Mouse (Mus musculus) CD8-positive naive resting alpha-beta T cell, adult 57 days (primary cell): Measurements from ENCODE around the gene Zfp473. TPM values are rescaled to one million over a fixed set of nuclear protein-coding genes. Genes with fewer than 3 reads are reported as not detected.

Experiments used
- total RNA-seq: library from RNA; stranded (reverse); gene quantifications from one replicate; pipeline ENCODE4 v1.2.4, GENCODE M21; 2023

Zfp473 gene
- 1.3 TPM for total RNA-seq

DNA sequence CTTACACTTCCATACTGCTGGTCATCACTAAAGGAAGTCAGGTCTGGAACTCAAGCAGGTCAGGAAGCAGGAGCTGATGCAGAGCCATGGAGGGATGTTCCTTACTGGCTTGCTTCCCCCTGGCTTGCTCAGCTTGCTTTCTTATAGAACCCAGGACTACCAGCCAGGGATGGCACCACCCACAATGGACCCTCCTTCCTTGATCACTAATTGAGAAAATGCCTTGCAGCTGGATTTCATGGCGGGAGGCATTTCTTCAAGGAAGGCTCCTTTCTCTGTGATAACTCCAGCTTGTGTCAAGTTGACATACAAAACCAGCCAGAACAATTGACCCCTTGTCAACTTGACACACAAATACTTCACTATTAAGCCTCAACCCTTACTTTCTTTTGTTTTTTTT, at the start of gene Zfp473:
Zfp473 (minus strand) TSS at position 101 of the 400 bp plus-strand sequence.

GRCm38 (mm10) chr7:44748101-44749044, 2.5 kb downstream of the Zfp473 start, which contains the start of gene Vrk3:
Gene Vrk3, plus strand, starts transcription at chr7:44748413.

DNA sequence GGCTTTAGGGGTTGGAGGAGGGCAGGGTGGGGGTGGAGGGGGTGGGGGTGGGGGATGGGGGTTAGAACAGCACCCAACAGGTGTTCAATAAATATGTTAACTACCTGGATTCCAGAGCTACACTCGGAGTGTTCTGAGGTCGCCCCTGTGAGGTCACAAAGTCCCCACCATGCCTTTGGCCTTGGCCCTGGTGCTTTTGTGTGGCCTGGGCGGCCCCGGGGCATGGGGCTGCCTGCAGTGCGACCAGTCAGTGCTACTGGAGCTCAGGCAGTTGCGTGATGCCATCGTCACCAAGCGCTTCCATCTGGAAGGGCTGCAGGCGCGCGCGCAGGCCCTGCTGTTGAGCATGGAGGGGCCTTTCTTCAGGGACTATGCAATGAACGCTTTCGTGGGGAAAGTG, 42.3 kb downstream of the Zfp473 start, which contains the start of gene Izumo2:
Izumo2 (plus strand) TSS at position 169 of the 400 bp plus-strand sequence.

Other genes with a start within 250 kb of the Zfp473 start
- 0.64 TPM for gene Mybpc2, start 226.4 kb downstream of the Zfp473 start, total RNA-seq
- gene Spib, start 219.0 kb downstream of the Zfp473 start, total RNA-seq = 27.7 TPM
- gene Pold1, start 202.2 kb downstream of the Zfp473 start, total RNA-seq = 57.8 TPM
- gene Nr1h2, start 197.1 kb downstream of the Zfp473 start, total RNA-seq = 263 TPM
- gene Napsa, start 178.7 kb downstream of the Zfp473 start, total RNA-seq = 37.0 TPM
- 3.1 TPM for gene Kcnc3, start 160.4 kb downstream of the Zfp473 start, total RNA-seq
- gene Myh14, start 80.2 kb downstream of the Zfp473 start, total RNA-seq = not detected
- not detected for gene Izumo2, start 42.3 kb downstream of the Zfp473 start, total RNA-seq
- gene Vrk3, start 2.6 kb downstream of the Zfp473 start, total RNA-seq = 74.9 TPM
- 45.1 TPM for gene Nup62, start 65.0 kb upstream of the Zfp473 start, total RNA-seq
- gene Il4i1, start 65.3 kb upstream of the Zfp473 start, total RNA-seq = 14.0 TPM
- gene Atf5, start 65.6 kb upstream of the Zfp473 start, total RNA-seq = 4.8 TPM
- 47.0 TPM for gene Akt1s1, start 97.9 kb upstream of the Zfp473 start, total RNA-seq
- 80.3 TPM for gene Tbc1d17, start 98.0 kb upstream of the Zfp473 start, total RNA-seq
- 46.8 TPM for gene Pnkp, start 106.1 kb upstream of the Zfp473 start, total RNA-seq
- gene Ptov1, start 118.7 kb upstream of the Zfp473 start, total RNA-seq = 26.6 TPM
- gene Med25, start 141.7 kb upstream of the Zfp473 start, total RNA-seq = 62.0 TPM
- 23.6 TPM for gene Fuz, start 145.0 kb upstream of the Zfp473 start, total RNA-seq
- 88.4 TPM for gene Ap2a1, start 178.4 kb upstream of the Zfp473 start, total RNA-seq
- gene Tsks, start 192.2 kb upstream of the Zfp473 start, total RNA-seq = not detected
- gene Cpt1c, start 223.8 kb upstream of the Zfp473 start, total RNA-seq = not detected
- gene Prmt1, start 235.5 kb upstream of the Zfp473 start, total RNA-seq = 147 TPM
- 127 TPM for gene Irf3, start 246.6 kb upstream of the Zfp473 start, total RNA-seq
- gene Bcl2l12, start 247.7 kb upstream of the Zfp473 start, total RNA-seq = 20.4 TPM